Mouse (Mus musculus): Measurements from ENCODE around the gene Olfm2.

- no peak for TF ChIP-seq CTCF (IDR thresholded peaks at IDR 0.05; ENCODE audit: extremely low read depth, insufficient read length, insufficient replicate concordance, low read depth, low read length)
- TF ChIP-seq POLR2A (IDR thresholded peaks at IDR 0.05; ENCODE audit: low read depth, low read length) = no peak
Measured at GRCm38 (mm10) chr9:20685081-20685861, 60.9 kb downstream of the Olfm2 start.
